Mouse (Mus musculus): ENCODE data around the gene Lrrc8c.

DNA sequence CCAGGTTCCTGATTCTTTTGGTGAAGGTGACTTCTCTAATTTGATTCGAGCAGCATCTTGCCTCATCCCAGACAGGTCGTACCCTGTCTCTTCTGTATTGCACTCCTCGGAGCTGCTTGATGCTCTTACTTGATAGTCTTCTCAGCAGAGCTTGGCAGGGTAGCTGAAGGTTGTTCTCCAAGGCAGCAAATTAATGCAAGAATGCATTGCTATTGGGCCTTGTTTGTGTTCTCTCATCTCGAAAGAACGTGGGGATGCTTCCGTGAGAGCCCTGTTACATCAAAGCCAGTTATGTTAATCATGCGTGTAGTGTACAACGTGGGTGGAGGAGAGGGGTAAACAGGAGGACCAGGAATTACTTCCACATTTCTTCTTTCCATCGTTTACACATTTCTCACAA lies 86.5 kb downstream of the Lrrc8c start:
- no peak for TF ChIP-seq CTCF (IDR thresholded peaks at IDR 0.05; ENCODE audit: borderline replicate concordance, insufficient read depth, low read depth, low read length)
- TF ChIP-seq POLR2A (IDR thresholded peaks at IDR 0.05; ENCODE audit: borderline replicate concordance, insufficient read depth, low read length), result no peak
